Mouse (Mus musculus) midbrain, embryonic 12.5 days (tissue): ENCODE measurements at regions not wholly inside any gene's neighbourhood (a gene's known extent, or its start where the extent isn't known, plus 50 kb on each side); places are given as distances from the start of the nearest gene placed in this dataset.

ENCODE experiments used
- ATAC-seq: fragments of 200-750 bp; cut with Nextera tagmentation; 2 replicates; pipeline ENCODE4 v1.8.0; 2017; ENCODE audit warnings: low read depth, moderate TSS enrichment, moderate library complexity; ENCODE audit not compliant: low FRiP score
- H3K27ac ChIP-seq: fragments of 300-500 bp; sonication (generic); replicated peaks from 2 replicates; pipeline ENCODE4 v1.5.1; 2016; ENCODE audit warnings: mild to moderate bottlenecking
- H3K27me3 ChIP-seq: fragments of 300-500 bp; sonication (generic); 2 replicates; pipeline ENCODE4 v1.6.1; 2016; ENCODE audit warnings: mild to moderate bottlenecking
- H3K36me3 ChIP-seq: fragments of 300-500 bp; sonication (generic); 2 replicates; pipeline ENCODE4 v1.6.1; 2016
- H3K4me1 ChIP-seq: fragments of 300-500 bp; sonication (generic); 2 replicates; pipeline ENCODE4 v1.6.1; 2016
- H3K4me2 ChIP-seq: fragments of 300-500 bp; sonication (generic); replicated peaks from 2 replicates; pipeline ENCODE4 v1.6.1; 2016; ENCODE audit warnings: mild to moderate bottlenecking, moderate library complexity
- H3K4me3 ChIP-seq: fragments of 300-500 bp; sonication (generic); 2 replicates; pipeline ENCODE4 v1.5.1; 2016; ENCODE audit warnings: mild to moderate bottlenecking
- H3K9ac ChIP-seq: fragments of 300-500 bp; sonication (generic); replicated peaks from 2 replicates; pipeline ENCODE4 v1.6.1; 2016; ENCODE audit warnings: mild to moderate bottlenecking, moderate library complexity
- H3K9me3 ChIP-seq: fragments of 300-500 bp; sonication (generic); 2 replicates; pipeline ENCODE4 v1.6.1; 2016; ENCODE audit warnings: mild to moderate bottlenecking
- WGBS: fragments of 180-500 bp; shearing (Covaris S2); methylation state at CpG from one replicate; pipeline ENCODE4 v1.1.7; 2016; 5-methylcytosine and 5-hydroxymethylcytosine counted together

GRCm38 (mm10) chr13:111099252-111099651 is 155.6 kb upstream of the Actbl2 start:
- Histone ChIP-seq H3K9me3 (no peaks in the 10 kb centered on the region), H3K27me3 (no peaks in the 10 kb centered on the region), H3K36me3 (no peaks in the 10 kb centered on the region), H3K4me1 (no peaks in the 10 kb centered on the region), H3K4me3 (no peak overlapping the region), H3K9ac (no peak overlapping the region), H3K27ac (no peak overlapping the region), H3K4me2 (no peak overlapping the region)
- WGBS: 82% methylated on average over 6 of the region's 6 CpGs
- no peak for ATAC-seq

- H3K27me3 ChIP-seq: no peaks in the 10 kb centered on the region
- H3K9ac ChIP-seq: no peak overlapping the region
- 79% methylated on average over 1 of the region's 1 CpGs for WGBS
- H3K4me2 ChIP-seq: no peak overlapping the region
- H3K27ac ChIP-seq: no peak overlapping the region
- no peaks in the 10 kb centered on the region for H3K4me1 ChIP-seq
- no peak for ATAC-seq
- no peaks in the 10 kb centered on the region for H3K36me3 ChIP-seq
- H3K9me3 ChIP-seq: no peaks in the 10 kb centered on the region
- no peak overlapping the region for H3K4me3 ChIP-seq
Measured at GRCm38 (mm10) chr13:111100448-111100847, 154.4 kb upstream of the Actbl2 start.

DNA sequence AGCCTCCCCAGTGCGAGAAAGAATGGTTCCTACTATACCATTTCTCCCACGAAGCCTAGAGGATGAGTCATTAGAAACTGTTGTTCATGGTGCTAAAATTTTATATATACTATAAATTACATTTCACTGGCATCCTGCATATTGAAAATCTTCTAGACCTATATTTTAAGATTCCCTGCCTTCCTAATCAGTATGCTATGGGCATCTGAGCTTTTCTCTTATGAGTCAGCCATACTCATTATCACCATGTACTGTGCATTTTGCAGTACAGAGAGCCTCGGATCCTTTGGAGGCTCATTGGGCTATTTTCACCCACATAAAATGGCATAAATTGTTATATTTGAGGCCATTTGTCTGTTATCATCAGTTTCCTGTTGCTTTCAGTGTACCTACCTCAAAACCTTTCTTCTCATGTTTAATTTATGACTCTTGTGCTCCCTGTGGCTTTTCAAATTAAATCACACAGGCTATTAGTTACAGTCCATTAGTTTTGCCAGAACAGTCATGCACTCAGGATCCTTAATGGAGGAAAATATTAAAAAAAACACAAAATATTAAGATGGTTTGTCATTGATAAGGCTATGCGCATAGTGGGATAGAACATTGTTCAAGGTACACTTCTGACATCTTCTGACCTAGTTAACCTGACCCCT is 150.1 kb upstream of the Actbl2 start:
- H3K27me3 ChIP-seq: no peaks in the 10 kb centered on the region
- H3K9me3 ChIP-seq: no peaks in the 10 kb centered on the region
- ATAC-seq: no peak
- H3K27ac ChIP-seq: no peak overlapping the region
- WGBS: 82% methylated on average over 4 of the region's 4 CpGs
- no peak overlapping the region for H3K4me3 ChIP-seq
- H3K4me1 ChIP-seq: no peaks in the 10 kb centered on the region
- H3K9ac ChIP-seq: no peak overlapping the region
- H3K36me3 ChIP-seq: no peaks in the 10 kb centered on the region
- H3K4me2 ChIP-seq: no peak overlapping the region

GRCm38 (mm10) chr13:111131108-111131507 is 123.7 kb upstream of the Actbl2 start:
- H3K4me1 ChIP-seq: no peaks in the 10 kb centered on the region; the same call in 1 of the 2 replicates
- H3K9me3 ChIP-seq: no peaks in the 10 kb centered on the region
- WGBS: 77% methylated on average over 3 of the region's 3 CpGs
- no peaks in the 10 kb centered on the region for H3K27me3 ChIP-seq
- H3K36me3 ChIP-seq: no peaks in the 10 kb centered on the region
- ATAC-seq: no peak
- no peak overlapping the region for H3K4me3 ChIP-seq
- no peak overlapping the region for H3K27ac ChIP-seq
- no peak overlapping the region for H3K4me2 ChIP-seq
- H3K9ac ChIP-seq: no peak overlapping the region

GRCm38 (mm10) chr13:111136392-111136791 is 118.4 kb upstream of the Actbl2 start:
- no peak overlapping the region for H3K9ac ChIP-seq
- ATAC-seq: no peak
- H3K4me3 ChIP-seq: no peak overlapping the region
- H3K36me3 ChIP-seq: no peaks in the 10 kb centered on the region
- no peaks in the 10 kb centered on the region for H3K27me3 ChIP-seq
- no peak overlapping the region for H3K4me2 ChIP-seq
- H3K4me1 ChIP-seq: no peaks in the 10 kb centered on the region; the same call in 1 of the 2 replicates
- no peak overlapping the region for H3K27ac ChIP-seq
- H3K9me3 ChIP-seq: no peaks in the 10 kb centered on the region
- WGBS: 91% methylated on average over 3 of the region's 3 CpGs

DNA sequence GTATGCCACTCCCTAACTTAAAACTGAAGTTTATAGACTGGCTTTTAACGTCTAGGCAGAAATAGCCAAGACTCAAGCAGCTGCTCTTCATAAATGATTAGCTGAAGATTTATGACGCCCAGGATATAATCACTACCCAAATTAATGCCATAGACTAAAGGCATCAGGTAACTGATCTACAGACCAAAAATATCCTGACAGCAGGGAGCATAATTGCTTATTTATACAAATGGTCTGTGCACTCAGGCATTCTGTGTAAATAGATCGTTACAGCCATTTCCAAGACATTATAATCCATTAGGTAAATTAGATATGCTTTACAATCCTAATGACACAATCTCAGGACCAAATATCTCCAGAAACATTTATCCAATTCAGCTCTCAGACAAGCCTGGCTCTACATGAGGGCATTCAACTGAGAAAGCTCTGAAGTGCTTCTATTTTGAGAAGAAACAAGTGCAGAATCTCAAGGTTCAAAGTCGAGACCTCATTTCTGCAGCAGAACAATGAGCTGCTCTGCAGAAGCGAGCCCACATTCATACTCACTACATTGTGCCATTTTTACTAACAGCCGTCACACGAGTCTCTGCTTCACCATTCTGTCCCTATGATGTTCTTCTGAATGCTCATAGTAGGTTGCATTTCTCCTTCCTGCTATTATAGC is 111.9 kb upstream of the Actbl2 start:
- Histone ChIP-seq H3K9ac (no peak overlapping the region), H3K9me3 (no peaks in the 10 kb centered on the region), H3K36me3 (no peaks in the 10 kb centered on the region), H3K27me3 (no peaks in the 10 kb centered on the region), H3K4me3 (no peak overlapping the region), H3K4me1 (no peaks in the 10 kb centered on the region), H3K27ac (no peak overlapping the region), H3K4me2 (no peak overlapping the region)
- ATAC-seq: no peak
- WGBS: 76% methylated on average over 7 of the region's 7 CpGs

GRCm38 (mm10) chr13:111144721-111145120 is 110.1 kb upstream of the Actbl2 start:
- H3K9ac ChIP-seq: no peak overlapping the region
- no peaks in the 10 kb centered on the region for H3K27me3 ChIP-seq
- 84% methylated on average over 3 of the region's 3 CpGs for WGBS
- H3K4me2 ChIP-seq: no peak overlapping the region
- H3K4me3 ChIP-seq: no peak overlapping the region
- H3K36me3 ChIP-seq: no peaks in the 10 kb centered on the region
- no peaks in the 10 kb centered on the region for H3K9me3 ChIP-seq
- H3K27ac ChIP-seq: no peak overlapping the region
- H3K4me1 ChIP-seq: no peaks in the 10 kb centered on the region
- ATAC-seq: no peak

DNA sequence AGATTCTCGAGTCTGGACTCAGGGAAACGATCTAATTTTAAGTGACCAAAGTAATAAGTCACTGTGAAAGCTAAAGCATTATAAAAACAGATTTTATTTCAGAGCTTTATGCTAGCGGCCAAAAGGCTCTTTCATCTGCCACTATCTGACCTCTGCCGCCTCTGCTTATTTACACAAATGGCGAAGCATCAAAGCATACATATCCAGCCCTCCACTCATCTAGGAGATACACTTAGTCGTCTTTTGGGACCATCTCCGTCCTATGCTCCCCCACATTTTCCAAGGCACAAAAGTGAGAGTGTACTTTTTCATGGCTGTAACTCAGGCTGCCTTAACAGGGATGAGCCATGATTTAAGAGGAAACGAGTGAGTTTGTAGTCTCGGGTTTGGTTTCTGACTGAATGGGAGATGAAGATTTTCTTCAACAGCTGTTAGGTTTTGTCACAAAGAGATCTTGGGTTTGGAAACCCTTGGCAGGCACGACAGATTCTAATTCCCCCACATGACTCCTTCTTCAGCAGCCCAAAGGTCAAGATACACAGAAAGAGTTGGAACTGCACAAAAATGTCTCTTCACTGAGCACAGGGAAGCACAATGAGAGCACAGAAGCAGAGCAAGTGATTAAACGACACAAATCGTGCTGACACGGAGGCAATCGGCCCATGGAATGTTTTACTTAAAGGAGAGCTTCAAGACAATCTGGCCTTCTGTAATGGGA is 96.7 kb upstream of the Actbl2 start:
- H3K36me3 ChIP-seq: no peaks in the 10 kb centered on the region
- H3K4me3 ChIP-seq: no peak overlapping the region
- no peak for ATAC-seq
- H3K9me3 ChIP-seq: no peaks in the 10 kb centered on the region
- H3K27me3 ChIP-seq: no peaks in the 10 kb centered on the region
- H3K9ac ChIP-seq: no peak overlapping the region
- H3K4me2 ChIP-seq: no peak overlapping the region
- H3K4me1 ChIP-seq: no peaks in the 10 kb centered on the region
- no peak overlapping the region for H3K27ac ChIP-seq
- 71% methylated on average over 14 of the region's 14 CpGs for WGBS

DNA sequence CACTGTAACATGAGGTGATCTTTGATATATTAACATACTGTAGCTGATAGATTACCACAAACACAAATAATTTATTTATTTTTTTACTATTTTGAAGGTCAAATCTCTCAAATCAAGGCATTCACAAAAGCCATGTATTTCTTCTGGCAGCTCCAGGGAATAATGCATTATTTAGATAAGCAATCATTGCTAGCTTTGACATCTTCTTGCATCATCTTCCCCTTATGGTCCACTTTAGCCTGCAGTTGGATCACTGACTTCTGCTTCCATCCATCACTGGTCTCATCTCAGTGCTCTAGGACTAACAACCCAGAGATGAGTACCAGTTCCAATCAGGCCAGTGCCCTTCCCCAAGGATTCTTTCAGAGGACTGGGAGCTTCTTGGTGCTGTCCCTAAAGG is 95.3 kb upstream of the Actbl2 start:
- H3K9me3 ChIP-seq: no peaks in the 10 kb centered on the region
- H3K36me3 ChIP-seq: no peaks in the 10 kb centered on the region
- no peak for ATAC-seq
- H3K27ac ChIP-seq: no peak overlapping the region
- no peaks in the 10 kb centered on the region for H3K4me1 ChIP-seq
- no peaks in the 10 kb centered on the region for H3K27me3 ChIP-seq
- no peak overlapping the region for H3K9ac ChIP-seq
- H3K4me2 ChIP-seq: no peak overlapping the region
- no peak overlapping the region for H3K4me3 ChIP-seq

DNA sequence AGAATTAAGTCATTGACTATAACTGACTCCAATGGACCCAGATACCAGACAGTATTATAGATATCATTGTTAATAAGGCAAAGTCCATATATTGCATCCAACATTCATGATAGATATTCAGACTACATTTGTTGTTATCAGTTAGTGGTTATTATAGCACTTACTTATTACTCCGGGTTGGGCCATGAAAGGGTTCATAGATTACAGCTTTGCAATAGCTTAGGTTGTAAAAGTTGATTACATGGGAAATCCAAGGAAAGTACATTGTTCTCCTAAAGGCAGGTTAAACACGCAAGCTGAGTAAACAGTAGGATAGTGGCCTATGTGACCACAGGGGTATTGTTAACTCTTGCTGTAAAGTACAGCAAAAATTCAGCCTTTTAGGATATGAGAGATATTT is 89.3 kb upstream of the Actbl2 start:
- H3K9me3 ChIP-seq: no peaks in the 10 kb centered on the region
- no peaks in the 10 kb centered on the region for H3K27me3 ChIP-seq
- peaks cover 4% of the 10 kb centered on the region; the same call in 1 of the 2 replicates for H3K4me1 ChIP-seq
- H3K9ac ChIP-seq: no peak overlapping the region
- 95% methylated on average over 2 of the region's 2 CpGs for WGBS
- no peak for ATAC-seq
- no peak overlapping the region for H3K4me2 ChIP-seq
- no peak overlapping the region for H3K27ac ChIP-seq
- H3K36me3 ChIP-seq: no peaks in the 10 kb centered on the region
- no peak overlapping the region for H3K4me3 ChIP-seq

DNA sequence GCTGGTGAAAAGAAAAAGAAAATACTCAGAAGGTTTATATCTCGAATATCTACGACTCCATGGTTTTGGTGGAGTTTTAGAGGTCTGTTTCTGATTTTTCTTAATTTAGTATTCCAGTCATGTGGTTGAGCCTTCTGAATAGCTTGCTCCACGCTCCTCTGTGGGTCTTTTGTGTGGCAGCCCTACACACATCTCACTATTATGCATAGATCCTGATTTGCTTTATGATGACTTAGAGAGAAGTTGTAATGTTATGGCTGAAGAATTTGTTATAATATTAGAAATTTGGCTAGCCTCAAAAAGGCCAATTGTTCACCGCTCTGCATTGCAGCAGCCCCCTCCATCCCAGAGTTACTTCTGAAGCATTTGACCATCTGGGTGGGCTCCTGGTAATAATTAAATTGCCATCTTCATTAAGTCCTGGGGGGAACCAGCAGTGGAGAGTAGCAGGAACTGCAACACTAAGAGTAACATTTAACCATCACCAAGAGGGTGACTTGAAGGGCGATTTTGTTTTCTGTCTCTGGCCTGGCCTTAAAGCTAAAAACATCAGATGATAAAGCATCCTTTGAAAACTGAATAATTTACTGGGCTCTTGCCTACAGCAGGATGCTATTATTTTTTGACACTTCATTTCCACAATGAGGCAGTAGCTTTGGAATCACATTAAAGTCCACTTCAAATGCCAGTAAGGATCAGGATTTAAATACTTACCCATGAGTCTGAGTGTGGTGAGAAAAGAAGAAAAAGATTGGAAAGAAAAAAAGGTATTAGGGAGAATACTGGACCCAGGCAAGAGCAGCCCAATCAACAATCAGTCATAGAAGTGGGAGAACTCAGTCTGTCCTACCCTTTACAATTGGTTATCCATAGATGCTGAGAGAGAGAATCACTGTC is 84.3 kb upstream of the Actbl2 start:
- no peaks in the 10 kb centered on the region for H3K36me3 ChIP-seq
- H3K4me3 ChIP-seq: no peak overlapping the region
- no peaks in the 10 kb centered on the region for H3K27me3 ChIP-seq
- ATAC-seq: peak; percentile 49
- H3K4me1 ChIP-seq: peaks cover 6% of the 10 kb centered on the region; the same call in 1 of the 2 replicates
- H3K27ac ChIP-seq: no peak overlapping the region
- WGBS: 68% methylated on average over 5 of the region's 5 CpGs
- H3K4me2 ChIP-seq: no peak overlapping the region
- no peaks in the 10 kb centered on the region for H3K9me3 ChIP-seq
- no peak overlapping the region for H3K9ac ChIP-seq

DNA sequence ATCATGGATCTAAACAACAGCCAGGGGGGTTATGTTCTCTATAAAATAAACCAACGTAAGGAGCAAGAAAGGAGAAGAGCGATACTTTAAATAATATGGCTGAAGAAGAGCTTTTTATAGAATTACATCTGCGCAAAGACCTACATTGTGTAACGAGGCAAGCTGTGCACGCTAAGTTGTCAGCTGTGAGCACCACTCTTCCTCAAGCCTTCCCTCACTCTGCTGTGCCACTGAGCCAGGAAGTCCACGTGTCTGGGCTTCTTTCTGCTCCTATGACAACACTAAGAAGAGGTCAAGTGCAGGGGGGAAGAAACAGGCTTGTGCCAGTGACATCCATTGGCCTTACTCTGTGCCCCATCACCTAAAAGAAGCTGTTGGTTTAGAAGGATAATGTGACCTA is 75.6 kb upstream of the Actbl2 start:
- Histone ChIP-seq H3K27ac (no peak overlapping the region), H3K9ac (no peak overlapping the region), H3K4me2 (no peak overlapping the region), H3K4me3 (no peak overlapping the region), H3K9me3 (no peaks in the 10 kb centered on the region), H3K36me3 (no peaks in the 10 kb centered on the region), H3K4me1 (no peaks in the 10 kb centered on the region), H3K27me3 (no peaks in the 10 kb centered on the region)
- ATAC-seq: no peak
- 85% methylated on average over 6 of the region's 6 CpGs for WGBS
